Mouse (Mus musculus) cerebellum, adult 18-20 months (tissue): ENCODE measurements around the gene Foxa1.

Source experiments
- DNase-seq, 2 experiments: peaks; one replicate each; pipeline ENCODE4 v3.0.0; 2021

The Foxa1 gene

DNA sequence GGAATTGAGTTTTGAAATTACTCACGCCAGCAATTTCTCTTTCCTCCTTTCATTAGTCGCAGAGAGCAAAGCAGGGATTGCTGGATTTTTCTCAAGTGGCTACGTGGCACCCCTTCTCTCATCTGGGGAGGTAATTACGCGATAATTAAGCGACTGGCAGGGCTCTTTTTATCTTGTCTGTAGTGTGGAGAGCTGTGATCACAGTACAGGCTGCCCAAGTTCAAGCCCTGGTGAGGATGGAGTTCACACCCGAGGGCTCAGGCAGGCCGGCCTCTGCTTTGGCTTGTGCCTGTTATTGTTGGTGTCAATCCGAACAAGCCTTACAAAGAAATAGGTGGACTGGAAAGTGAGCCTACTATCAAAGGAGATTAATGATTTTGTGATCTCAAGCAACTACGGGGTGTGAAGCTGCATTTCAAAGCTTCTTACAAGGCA, 7.1 kb downstream of the Foxa1 start:
- DNase-seq, result no peak

DNA sequence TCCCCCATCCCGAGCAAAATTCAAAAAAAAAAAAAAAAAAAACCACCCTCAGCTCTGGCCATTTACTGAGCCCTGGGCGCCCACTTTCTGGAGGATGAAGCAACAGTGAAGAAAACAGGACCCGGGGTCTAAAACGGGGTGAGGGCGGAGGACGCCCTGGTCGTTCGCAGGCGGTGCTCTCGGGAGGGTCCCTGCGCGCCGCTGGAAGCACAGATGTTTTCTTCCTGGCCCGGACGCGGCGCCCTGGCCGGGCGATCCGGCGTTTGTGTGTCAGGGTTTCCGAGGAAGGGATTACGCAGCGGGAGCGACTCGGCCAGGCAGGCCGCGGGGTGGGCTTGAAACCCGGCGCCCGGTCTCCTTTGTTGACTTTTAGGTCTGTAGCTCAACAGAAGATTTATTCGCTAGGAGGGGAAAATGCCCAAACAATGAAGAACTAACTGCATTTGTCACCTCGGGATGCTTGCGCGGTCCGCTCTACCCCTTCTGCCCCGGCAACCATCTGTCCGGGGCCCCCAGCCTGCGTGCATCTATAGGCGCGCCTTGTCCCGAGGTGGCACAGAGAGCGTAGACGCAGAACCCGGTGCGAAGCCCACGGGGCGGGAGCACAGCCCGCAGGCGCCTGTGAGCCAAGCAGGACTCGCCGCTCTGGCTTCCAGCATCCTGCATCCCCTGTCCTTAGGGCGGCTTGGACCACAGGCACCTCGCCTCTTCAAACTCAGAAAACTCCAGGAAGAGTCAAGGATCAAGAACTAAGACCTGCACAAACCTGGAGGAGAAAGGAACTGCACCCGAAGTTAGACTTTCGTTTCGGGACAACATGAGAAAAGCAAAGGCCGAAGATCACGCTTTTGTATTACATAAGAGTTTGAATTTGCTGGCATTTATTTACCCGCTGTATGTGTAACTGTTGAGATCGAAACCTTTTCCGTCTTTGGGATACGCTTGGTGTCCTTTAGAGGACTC, 7.8 kb downstream of the Foxa1 start:
- DNase-seq, result no peak

DNA sequence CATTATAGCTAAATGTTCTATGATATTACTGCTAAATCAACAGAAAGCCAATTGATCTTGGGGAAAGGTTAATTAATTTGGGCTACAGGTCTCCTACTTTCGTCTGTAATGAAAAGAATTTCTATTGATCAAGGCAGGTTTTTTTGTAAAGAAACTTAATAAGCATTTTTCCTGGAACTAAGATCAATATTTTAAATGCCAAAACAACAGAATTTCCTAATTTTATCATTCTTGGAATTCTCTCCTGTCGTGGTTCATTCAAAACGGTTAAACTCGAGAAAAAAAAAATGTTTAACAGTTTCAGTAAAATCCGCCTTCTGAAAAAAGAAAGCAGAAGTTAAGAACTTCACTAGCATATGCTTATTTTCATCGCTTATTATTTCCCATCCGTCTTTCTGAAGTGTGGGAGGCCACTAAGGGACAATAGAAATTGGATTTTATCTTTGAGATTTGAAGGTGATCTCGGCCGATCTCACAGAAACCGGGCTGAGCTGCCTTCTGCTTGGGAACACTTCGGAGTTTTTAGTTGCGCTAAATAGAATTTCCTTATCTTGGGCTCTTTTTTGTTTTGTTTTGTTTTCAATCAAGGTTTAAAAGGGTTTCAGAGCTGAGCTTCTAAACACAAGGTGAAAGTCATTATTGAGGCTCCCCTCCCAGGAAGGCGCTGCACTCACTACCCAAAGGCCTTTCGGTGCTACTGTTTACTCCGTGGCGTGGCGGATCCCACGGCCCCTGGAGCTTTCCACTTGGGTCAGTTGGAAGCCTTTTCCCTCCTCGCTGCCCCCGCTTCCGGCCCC, 8.7 kb downstream of the Foxa1 start:
- no peak for DNase-seq

DNA sequence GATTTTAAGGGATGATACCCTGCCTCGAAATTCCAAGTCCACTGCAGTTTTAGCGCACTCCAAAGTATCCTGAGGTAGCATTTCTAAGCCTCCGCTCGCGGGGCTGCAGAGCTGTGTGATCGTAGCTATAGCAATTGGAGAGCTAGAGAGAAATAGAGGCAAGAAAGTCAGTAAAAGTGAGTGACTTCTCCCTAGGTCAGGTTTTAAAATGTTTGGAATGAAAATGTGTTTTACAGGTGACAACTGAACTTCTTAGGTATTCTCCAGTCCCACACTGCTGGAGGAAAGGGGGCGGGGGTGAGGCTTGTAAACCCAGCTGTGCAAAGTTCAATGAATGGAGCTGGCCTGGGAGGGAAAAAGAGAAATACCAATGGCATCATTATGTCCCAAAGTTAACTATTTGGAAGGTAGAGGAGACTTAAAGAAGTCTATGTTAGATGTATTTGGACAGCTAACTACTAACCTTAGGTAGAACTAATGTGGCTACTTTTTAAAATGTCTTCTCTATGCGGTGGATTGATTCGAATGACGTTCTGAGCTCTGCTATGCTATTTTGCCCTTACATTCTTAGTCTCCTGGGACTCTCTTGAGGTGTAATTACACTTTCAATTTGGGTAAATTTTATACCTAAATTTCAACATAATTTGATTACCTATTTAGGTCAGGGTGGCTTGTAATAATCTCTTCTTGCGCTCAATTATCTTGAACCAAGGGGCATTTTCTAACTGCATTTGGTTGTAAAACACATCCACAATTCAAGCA, 9.6 kb downstream of the Foxa1 start:
- DNase-seq, result no peak

DNA sequence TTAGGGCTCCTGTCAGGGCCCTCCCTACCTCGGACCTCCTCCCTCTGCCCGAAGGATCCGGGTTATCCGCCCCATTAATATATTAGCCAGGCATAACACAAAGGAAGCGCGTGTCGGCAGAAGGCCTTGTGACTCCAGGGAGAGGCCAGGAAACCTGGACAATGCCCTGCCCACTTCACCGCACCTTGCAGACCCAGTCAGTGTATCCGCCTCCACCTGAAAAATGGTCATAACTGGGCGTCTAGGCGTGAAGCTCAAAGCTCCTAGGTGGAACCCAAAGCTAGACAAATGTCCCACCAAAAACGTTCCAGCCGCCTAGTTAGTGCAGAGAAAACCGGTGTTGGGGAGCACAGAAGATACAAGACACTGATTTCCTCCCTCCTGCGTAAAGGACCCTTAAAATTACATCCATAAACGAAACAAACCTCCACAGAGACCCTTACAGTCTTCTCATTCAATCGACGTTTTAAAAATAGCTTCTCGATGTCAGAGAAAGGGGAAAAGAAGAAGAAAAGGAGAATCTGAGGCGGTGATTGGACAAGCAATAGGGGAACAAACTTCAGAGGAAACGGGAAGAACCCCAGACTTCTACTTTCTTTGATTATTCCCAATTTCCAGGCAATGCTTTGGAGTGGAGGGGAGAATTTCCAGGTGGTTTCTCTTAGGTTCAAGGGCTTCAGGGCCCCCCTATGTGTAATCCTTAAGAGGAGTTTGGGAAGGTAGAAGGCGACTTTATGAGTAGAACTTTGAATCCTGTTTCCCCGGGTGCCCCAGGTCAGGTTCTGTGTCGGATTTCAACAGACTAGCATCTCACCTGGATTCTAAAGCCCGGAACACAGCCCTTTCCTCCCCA, 10.4 kb downstream of the Foxa1 start:
- DNase-seq, result no peak

- no peak for DNase-seq
Observed at GRCm38 (mm10) chr12:57534879-57535611, 11.7 kb downstream of the Foxa1 start.

- DNase-seq, result no peak
Observed at GRCm38 (mm10) chr12:57534517-57534878, 12.2 kb downstream of the Foxa1 start.

DNA sequence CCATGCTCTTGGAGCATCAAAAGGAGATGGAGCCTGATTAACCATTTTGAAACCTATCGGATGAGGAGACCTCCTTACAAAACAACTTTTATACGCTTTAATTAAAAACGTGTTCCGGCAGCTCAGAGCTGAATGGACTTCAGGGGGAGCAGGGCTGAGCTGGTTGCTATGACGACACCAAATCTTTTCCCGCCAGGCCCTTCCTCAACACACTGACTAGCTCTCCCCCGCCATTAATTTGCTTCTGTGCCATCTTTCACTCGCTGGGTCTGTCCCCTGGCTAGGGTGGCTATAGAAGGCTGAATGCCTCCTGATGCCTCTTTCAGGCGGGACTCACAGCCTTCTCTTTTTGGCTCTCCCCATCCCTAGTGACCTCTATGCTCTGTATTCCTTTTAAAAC, 16.2 kb downstream of the Foxa1 start:
- DNase-seq, result no peak

- DNase-seq, result no peak
Observed at GRCm38 (mm10) chr12:57528335-57528734, 18.4 kb downstream of the Foxa1 start.

- no peak for DNase-seq
Observed at GRCm38 (mm10) chr12:57515702-57516377, 30.9 kb downstream of the Foxa1 start.

DNA sequence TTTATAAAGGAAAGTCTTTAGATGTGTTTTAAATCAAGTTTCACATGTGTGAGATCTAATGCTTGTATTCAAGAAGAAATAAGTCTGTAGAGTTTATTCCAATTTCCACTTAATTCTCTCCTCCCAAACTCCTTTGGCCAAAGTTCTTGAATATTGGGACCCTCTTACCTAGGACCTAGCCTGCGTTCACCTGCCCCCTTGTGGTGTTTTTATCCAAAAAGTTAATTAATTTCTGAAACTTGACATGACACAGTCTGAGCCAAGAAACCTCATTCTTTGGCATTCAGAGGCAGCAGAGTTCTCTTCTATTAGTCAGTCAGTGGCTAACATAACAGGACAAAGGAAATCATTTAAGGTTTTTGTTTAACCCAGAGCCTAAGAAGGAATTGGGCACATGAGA, 32.2 kb downstream of the Foxa1 start:
- DNase-seq, result no peak

GRCm38 (mm10) chr12:57511560-57511959, 35.2 kb downstream of the Foxa1 start:
- no peak for DNase-seq

DNA sequence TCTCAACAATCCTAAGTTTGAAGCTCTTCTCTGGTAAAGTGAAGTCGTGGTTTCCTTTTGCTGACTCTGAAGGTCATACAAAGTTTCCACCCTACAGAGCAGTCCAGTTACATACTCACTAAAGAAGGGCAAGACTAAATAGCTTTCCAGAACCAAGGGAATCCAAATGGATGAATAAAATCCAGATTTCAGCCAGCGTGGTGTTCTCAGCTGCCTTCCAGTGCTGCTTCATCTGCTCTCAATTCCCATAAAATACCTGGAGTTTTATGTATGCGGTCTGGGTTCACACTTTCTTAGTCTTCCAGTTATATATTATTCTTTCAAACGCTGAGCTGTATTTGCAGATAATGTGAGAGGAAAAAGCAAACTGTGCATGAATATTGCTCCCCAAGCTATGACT, 35.6 kb downstream of the Foxa1 start:
- no peak for DNase-seq

DNA sequence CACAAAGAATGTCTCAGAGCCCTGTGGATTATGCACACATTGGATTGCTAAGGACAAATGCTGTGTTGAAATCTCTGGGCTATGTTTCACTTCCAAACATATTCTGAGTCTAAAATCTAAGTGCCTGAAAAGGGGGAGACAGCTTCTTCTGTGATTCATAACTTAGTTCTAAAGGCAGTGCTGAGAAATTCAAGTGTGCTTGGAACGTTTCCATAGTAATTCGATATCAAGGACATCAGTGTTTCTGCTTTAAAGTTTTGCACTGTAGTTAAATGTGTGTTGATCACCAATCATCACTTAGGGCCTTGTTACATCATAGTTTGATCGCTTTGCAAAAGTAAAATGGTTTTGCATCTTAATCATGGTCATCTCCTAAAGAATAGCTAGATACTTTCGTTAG, 37.0 kb downstream of the Foxa1 start:
- DNase-seq, result no peak

DNA sequence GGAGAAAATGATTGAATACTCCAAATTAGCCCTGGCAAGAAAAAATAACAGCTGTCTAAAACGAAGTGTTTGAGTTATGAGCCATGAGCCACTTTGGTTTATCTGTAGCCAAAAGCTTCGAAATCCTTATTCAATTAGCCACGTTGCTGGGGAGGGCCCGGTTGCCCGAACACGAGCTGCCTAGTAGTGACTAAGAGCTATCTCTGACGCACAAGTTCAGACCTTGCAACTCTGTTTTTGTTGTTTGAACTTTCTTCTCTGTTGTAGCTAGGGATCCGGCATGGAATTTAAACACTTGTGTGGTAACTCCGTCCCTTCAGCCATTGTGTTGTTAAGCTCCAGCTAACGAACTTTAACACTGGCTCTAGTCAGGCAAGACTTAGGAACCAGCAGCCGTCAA, 37.8 kb downstream of the Foxa1 start:
- no peak for DNase-seq

- no peak for DNase-seq
Observed at GRCm38 (mm10) chr12:57505329-57505728, 41.4 kb downstream of the Foxa1 start.

- no peak for DNase-seq
Observed at GRCm38 (mm10) chr12:57500246-57500645, 46.5 kb downstream of the Foxa1 start.

GRCm38 (mm10) chr12:57496347-57497119, 50.2 kb downstream of the Foxa1 start:
- no peak for DNase-seq
